Mouse (Mus musculus) cortical plate, adult 2 months (tissue): Measurements from ENCODE around the gene Zfp61. TPM values are rescaled to one million over a fixed set of nuclear protein-coding genes. Genes with fewer than 3 reads are reported as not detected.
A peak's percentile ranks its signal among the peaks of the same experiment; 100 is the strongest.

Experiments
- H3K27ac ChIP-seq: fragments of 200-500 bp; 2 replicates; pipeline ENCODE4 v1.5.1; 2012; ENCODE audit warnings: low read length, control low read depth, inconsistent platforms; ENCODE audit not compliant: insufficient read depth
- H3K4me1 ChIP-seq: fragments of 200-500 bp; 2 replicates; pipeline ENCODE4 v1.6.1; 2011; ENCODE audit warnings: low read length; ENCODE audit not compliant: control insufficient read depth, insufficient read depth
- H3K4me3 ChIP-seq: fragments of 200-500 bp; 2 replicates; pipeline ENCODE4 v1.5.1; 2011; ENCODE audit warnings: mild to moderate bottlenecking, low read length, control low read depth; ENCODE audit not compliant: insufficient read depth
- CTCF ChIP-seq: fragments of 200-500 bp; IDR thresholded peaks from 2 replicates; pipeline ENCODE4 v1.5.1; 2011; ENCODE audit warnings: mild to moderate bottlenecking, control low read depth, low read length; ENCODE audit not compliant: insufficient read depth; ENCODE audit errors: extremely low read depth
- POLR2A ChIP-seq: fragments of 200-500 bp; IDR thresholded peaks from 2 replicates; pipeline ENCODE4 v1.6.1; 2011; ENCODE audit warnings: mild to moderate bottlenecking, low read length, control low read depth; ENCODE audit not compliant: insufficient read depth; ENCODE audit errors: extremely low read depth
- polyA plus RNA-seq: library from polyadenylated mRNA; depleted of rRNA; stranded (reverse); fragments of >200 nt; gene quantifications from 2 replicates; pipeline ENCODE4 v1.2.3, GENCODE M21; 2012; rRNA removed

The Zfp61 gene
- 22.9 and 27.6 TPM in 2 replicates for polyA plus RNA-seq

GRCm38 (mm10) chr7:24300771-24301282, at the start of gene Zfp61:
Zfp61 (minus strand) TSS chr7:24301232.
- TF ChIP-seq POLR2A = 0 out of 2 replicates have a peak, but pooled peaks have one; percentile 44
- no peak for TF ChIP-seq CTCF

GRCm38 (mm10) chr7:24348896-24349295, 47.9 kb upstream of the Zfp61 start, which contains the start of gene Lypd5:
Lypd5 (plus strand) TSS chr7:24349196.
- H3K4me3 ChIP-seq = no peak within 1 kb of the TSS
- TF ChIP-seq POLR2A (no peak), CTCF (no peak)
- H3K27ac ChIP-seq = no peak within 1 kb of the TSS
- no peaks in the 10 kb centered on the region for H3K4me1 ChIP-seq

More at GRCm38 (mm10) chr7:24300771-24301282, at the start of gene Zfp61:
- no peaks in the 10 kb centered on the region for H3K4me1 ChIP-seq
- H3K27ac ChIP-seq = no peak within 1 kb of the TSS
- 0 out of 2 replicates have a peak within 1 kb of the TSS, but pooled peaks have one; percentile 87 for H3K4me3 ChIP-seq

GRCm38 (mm10) chr7:24346444-24346843, 45.4 kb upstream of the Zfp61 start:
- H3K4me3 ChIP-seq = no peak overlapping the region
- H3K4me1 ChIP-seq = no peaks in the 10 kb centered on the region
- H3K27ac ChIP-seq = no peak overlapping the region
- TF ChIP-seq CTCF (no peak), POLR2A (no peak)

GRCm38 (mm10) chr7:24343701-24344272, 42.8 kb upstream of the Zfp61 start:
- H3K4me3 ChIP-seq = no peak overlapping the region
- H3K27ac ChIP-seq = no peak overlapping the region
- no peaks in the 10 kb centered on the region for H3K4me1 ChIP-seq
- TF ChIP-seq POLR2A (0 out of 2 replicates have a peak, but pooled peaks have one; percentile 13), CTCF (no peak)

- H3K4me1 ChIP-seq = no peaks in the 10 kb centered on the region
- TF ChIP-seq CTCF = peak; percentile 12; the same call in 1 of the 2 replicates
- no peak for TF ChIP-seq POLR2A
- H3K4me3 ChIP-seq = no peak overlapping the region
- H3K27ac ChIP-seq = no peak overlapping the region
These were observed 37.2 kb upstream of the Zfp61 start for GRCm38 (mm10) chr7:24338241-24338640.

- no peak overlapping the region for H3K4me3 ChIP-seq
- TF ChIP-seq POLR2A (no peak), CTCF (peak; percentile 59)
- no peaks in the 10 kb centered on the region for H3K4me1 ChIP-seq
- H3K27ac ChIP-seq = no peak overlapping the region
These were observed 34.8 kb upstream of the Zfp61 start for GRCm38 (mm10) chr7:24335699-24336309.

GRCm38 (mm10) chr7:24333304-24333986, 32.4 kb upstream of the Zfp61 start, which contains the start of gene Tescl:
Tescl (minus strand) TSS chr7:24333936.
- H3K4me3 ChIP-seq = no peak within 1 kb of the TSS

GRCm38 (mm10) chr7:24327281-24327975, 26.4 kb upstream of the Zfp61 start:
- no peak for TF ChIP-seq CTCF
- TF ChIP-seq POLR2A = no peak
- H3K27ac ChIP-seq = no peak overlapping the region
- 0 out of 2 replicates have a peak, but pooled peaks cover 1% of the 10 kb centered on the region for H3K4me1 ChIP-seq
- H3K4me3 ChIP-seq = no peak overlapping the region

More at GRCm38 (mm10) chr7:24333304-24333986, 32.4 kb upstream of the Zfp61 start, which contains the start of gene Tescl:
- Histone ChIP-seq H3K4me1 (no peaks in the 10 kb centered on the region), H3K27ac (no peak within 1 kb of the TSS)
- TF ChIP-seq CTCF = no peak
- no peak for TF ChIP-seq POLR2A

GRCm38 (mm10) chr7:24326273-24327135, 25.5 kb upstream of the Zfp61 start:
- Histone ChIP-seq H3K4me3 (0 out of 2 replicates have a peak overlapping the region, but pooled peaks have one; percentile 6), H3K4me1 (0 out of 2 replicates have a peak, but pooled peaks cover 1% of the 10 kb centered on the region), H3K27ac (no peak overlapping the region)
- TF ChIP-seq CTCF = no peak
- no peak for TF ChIP-seq POLR2A
